Mouse (Mus musculus) spleen, adult 2 months (tissue): ENCODE data around the gene Fermt3.

Source experiments
- CTCF ChIP-seq: fragments of 200-500 bp; IDR thresholded peaks from 2 replicates; pipeline ENCODE4 v1.5.1; 2011; ENCODE audit warnings: mild to moderate bottlenecking, inconsistent platforms; ENCODE audit not compliant: insufficient read depth, insufficient read length, insufficient replicate concordance; ENCODE audit errors: extremely low read depth
- POLR2A ChIP-seq: fragments of 200-500 bp; IDR thresholded peaks from 2 replicates; pipeline ENCODE4 v1.6.1; 2011; ENCODE audit warnings: low read depth, low read length, inconsistent platforms

GRCm38 (mm10) chr19:6969291-6969664 is 50.0 kb downstream of the Fermt3 start:
- TF ChIP-seq CTCF (no peak), POLR2A (no peak)
